Mouse (Mus musculus) adipocyte (in vitro differentiated cells): ENCODE measurements around the gene Gm20696.

Source experiments
- DNase-seq: peaks from one replicate; pipeline ENCODE4 v3.0.0-alpha.2; 2016; ENCODE audit warnings: low spot score

Gm20696 gene

GRCm38 (mm10) chr6:99624542-99624941 lies 42.1 kb downstream of the Gm20696 start:
- no peak for DNase-seq

GRCm38 (mm10) chr6:99623641-99624040 lies 43.0 kb downstream of the Gm20696 start:
- DNase-seq: no peak

- DNase-seq: no peak
These were observed 45.4 kb downstream of the Gm20696 start for GRCm38 (mm10) chr6:99621167-99621566.

GRCm38 (mm10) chr6:99620471-99620870 lies 46.1 kb downstream of the Gm20696 start:
- no peak for DNase-seq

GRCm38 (mm10) chr6:99619964-99620363 lies 46.6 kb downstream of the Gm20696 start:
- DNase-seq: no peak

- no peak for DNase-seq
These were observed 47.1 kb downstream of the Gm20696 start for GRCm38 (mm10) chr6:99619466-99619865.

- no peak for DNase-seq
These were observed 48.7 kb downstream of the Gm20696 start for GRCm38 (mm10) chr6:99617867-99618266.

- DNase-seq: no peak
These were observed 49.2 kb downstream of the Gm20696 start for GRCm38 (mm10) chr6:99617415-99617814.

- DNase-seq: no peak
These were observed 51.3 kb downstream of the Gm20696 start for GRCm38 (mm10) chr6:99615272-99615751.

GRCm38 (mm10) chr6:99614566-99615271 lies 51.9 kb downstream of the Gm20696 start:
- DNase-seq: no peak

- no peak for DNase-seq
These were observed 54.7 kb downstream of the Gm20696 start for GRCm38 (mm10) chr6:99611866-99612265.

GRCm38 (mm10) chr6:99610454-99611427 lies 55.9 kb downstream of the Gm20696 start:
- no peak for DNase-seq

- DNase-seq: no peak
These were observed 60.5 kb downstream of the Gm20696 start for GRCm38 (mm10) chr6:99606079-99606478.

GRCm38 (mm10) chr6:99604758-99605157 lies 61.8 kb downstream of the Gm20696 start:
- peak; percentile 84 for DNase-seq

- DNase-seq: no peak
These were observed 64.2 kb downstream of the Gm20696 start for GRCm38 (mm10) chr6:99602434-99602833.

- DNase-seq: no peak
These were observed 65.7 kb downstream of the Gm20696 start for GRCm38 (mm10) chr6:99600886-99601285.

GRCm38 (mm10) chr6:99600168-99600793 lies 66.3 kb downstream of the Gm20696 start:
- DNase-seq: peak; percentile 82

- no peak for DNase-seq
These were observed 66.9 kb downstream of the Gm20696 start for GRCm38 (mm10) chr6:99599651-99600050.

GRCm38 (mm10) chr6:99599229-99599628 lies 67.4 kb downstream of the Gm20696 start:
- no peak for DNase-seq

- DNase-seq: no peak
These were observed 89.6 kb downstream of the Gm20696 start for GRCm38 (mm10) chr6:99577040-99577439.

- no peak for DNase-seq
These were observed 91.0 kb downstream of the Gm20696 start for GRCm38 (mm10) chr6:99575633-99576032.

GRCm38 (mm10) chr6:99573343-99573742 lies 93.3 kb downstream of the Gm20696 start:
- no peak for DNase-seq
